Mouse (Mus musculus) mouse embryonic stem cell (cell line): Measurements from ENCODE around the gene Qars.

Experiments
- in situ Hi-C, 2 experiments: fragments of 300-500 bp; cut with MboI; formaldehyde crosslinking; loops; 1 replicate in 1 of 2; 3 replicates in 1 of 2; pipeline ENCODE4 v1.14.3; 2019 to 2020; ENCODE audit warnings: low sequenced_read_pairs in 2 of 2, low pct_unique_long_range_greater_than_20kb in 1 of 2, mixed read lengths in 1 of 2; ENCODE audit not compliant: unreplicated experiment in 1 of 2

The Qars gene

DNA sequence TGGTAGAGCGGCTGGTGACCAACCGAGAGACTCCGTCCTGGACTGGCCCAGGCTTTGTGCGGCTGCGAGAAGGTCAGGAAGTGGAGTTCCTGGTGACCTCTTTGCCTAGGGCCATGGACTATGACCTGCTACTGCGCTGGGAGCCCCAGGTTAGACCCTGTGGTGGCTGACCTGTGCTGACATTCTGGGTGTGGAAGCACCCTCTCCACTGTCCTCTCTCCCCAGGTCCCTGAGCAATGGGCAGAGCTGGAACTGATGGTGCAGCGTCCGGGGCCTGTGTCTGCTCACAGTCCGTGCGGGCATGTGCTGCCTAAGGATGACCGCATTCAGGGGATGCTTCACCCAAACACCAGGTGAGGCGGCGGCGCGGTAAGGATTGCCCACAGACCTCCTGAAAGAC lies 23.5 kb upstream of the Qars start:
- in situ Hi-C loops: no loop called here

GRCm38 (mm10) chr9:108485301-108485875 lies 22.1 kb upstream of the Qars start:
- in situ Hi-C loops: no loop called here

GRCm38 (mm10) chr9:108486973-108487530 lies 20.5 kb upstream of the Qars start:
- in situ Hi-C loops: no loop called here

DNA sequence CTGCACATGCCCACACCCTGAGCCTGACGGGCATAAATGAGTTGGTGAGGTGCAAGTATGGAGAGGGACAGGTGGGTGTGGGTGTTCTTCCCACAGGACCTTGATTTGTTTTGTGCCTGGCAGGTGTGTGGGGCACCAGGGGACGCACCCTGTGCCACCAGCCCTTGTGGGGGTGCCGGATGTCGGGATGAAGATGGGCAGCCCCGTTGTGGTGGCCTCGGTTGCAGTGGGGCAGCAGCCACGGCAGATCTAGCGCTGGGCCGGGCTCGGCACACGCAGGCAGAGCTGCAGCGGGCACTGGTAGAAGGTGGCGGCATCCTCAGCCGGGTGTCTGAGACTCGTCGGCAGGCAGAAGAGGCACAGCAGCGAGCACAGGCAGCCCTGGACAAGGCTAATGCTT lies 19.1 kb upstream of the Qars start:
- in situ Hi-C loops: no loop called here

DNA sequence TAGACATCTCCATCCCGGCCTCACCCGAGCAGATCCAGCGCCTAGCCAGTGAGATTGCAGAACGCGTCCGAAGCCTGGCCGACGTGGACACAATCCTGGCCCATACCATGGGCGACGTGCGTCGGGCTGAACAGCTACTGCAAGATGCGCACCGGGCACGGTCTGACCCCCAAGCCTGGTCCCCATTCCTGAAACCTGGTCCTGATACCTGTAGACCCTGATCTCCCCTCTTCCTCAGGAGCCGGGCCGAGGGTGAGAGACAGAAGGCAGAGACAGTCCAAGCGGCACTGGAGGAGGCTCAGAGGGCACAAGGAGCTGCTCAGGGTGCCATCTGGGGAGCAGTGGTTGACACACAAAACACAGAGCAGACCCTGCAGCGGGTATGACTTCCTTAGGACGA lies 18.3 kb upstream of the Qars start:
- in situ Hi-C loops: no loop called here

DNA sequence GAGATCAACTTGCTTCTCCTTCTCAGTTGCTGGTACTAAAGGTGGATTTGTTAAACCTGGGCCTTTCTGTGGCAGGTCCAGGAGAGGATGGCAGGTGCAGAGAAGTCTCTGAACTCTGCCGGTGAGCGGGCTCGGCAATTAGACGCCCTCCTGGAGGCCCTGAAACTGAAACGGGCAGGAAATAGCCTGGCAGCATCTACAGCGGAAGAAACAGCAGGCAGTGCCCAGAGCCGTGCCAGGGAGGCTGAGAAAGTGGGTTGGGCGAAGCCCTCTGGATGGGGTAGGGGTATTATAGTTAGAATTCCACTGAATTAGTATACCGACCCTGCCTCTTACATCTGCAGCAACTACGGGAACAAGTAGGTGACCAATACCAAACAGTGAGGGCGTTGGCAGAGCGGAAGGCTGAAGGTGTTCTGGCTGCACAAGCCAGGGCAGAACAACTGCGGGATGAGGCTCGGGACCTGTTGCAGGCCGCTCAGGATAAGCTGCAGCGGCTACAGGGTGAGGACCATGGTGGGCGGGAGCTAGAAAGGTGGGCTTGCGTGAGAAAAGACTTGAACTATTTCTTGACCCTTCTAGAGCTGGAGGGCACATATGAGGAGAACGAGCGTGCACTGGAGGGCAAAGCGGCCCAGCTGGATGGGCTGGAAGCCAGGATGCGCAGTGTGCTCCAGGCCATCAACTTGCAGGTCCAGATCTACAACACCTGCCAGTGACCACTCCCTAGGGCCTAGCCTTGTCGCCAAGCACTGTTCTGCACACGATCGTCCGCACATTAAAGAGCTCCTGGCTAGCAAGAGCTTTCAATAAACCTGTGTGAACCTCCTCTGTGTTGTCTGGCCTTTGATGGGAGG lies 17.6 kb upstream of the Qars start:
- in situ Hi-C loops: no loop called here

DNA sequence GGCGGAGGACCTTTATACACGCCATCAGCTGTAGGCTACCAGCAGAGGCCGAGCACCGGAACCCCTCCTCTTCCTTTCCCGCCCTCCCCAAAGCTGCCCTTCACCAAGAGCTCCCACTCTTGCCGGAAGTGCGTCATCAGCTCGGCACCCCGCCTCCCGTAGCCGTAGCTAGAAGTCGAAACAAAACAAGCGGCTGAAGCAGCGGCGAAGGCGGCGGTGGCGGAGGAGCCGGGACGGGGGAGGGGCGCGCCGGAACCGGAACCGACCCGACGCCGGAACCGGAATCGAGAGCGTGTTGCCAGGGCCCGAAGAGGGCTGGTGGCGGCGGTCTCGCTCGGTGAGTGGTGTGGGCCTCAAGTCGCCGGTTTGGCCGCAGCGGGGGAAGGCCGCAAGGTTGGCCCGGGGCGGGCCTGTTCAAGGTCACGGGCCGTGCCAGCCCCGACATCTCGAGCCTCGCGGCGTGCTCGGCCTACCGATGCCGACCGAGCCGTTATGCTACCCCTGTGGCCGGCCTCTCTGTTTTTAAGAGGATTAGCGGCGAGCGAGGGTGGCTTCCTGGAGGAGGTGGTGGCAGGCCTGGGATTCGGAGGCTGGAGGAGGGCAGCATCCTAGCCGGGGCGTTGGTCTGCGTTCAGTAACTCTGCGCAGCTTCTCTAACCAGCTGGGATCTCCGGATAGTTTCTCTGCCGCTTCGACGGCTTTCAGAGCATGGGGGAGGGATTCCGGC lies 16.8 kb upstream of the Qars start, which contains the start of gene Usp19:
Gene Usp19 (plus strand): TSS at position 44 of the 727 bp plus-strand sequence.
- in situ Hi-C loops: no loop called here

GRCm38 (mm10) chr9:108491286-108491580 lies 16.3 kb upstream of the Qars start:
- in situ Hi-C loops: no loop called here

GRCm38 (mm10) chr9:108492043-108492750 lies 15.3 kb upstream of the Qars start:
- in situ Hi-C loops: no loop called here

DNA sequence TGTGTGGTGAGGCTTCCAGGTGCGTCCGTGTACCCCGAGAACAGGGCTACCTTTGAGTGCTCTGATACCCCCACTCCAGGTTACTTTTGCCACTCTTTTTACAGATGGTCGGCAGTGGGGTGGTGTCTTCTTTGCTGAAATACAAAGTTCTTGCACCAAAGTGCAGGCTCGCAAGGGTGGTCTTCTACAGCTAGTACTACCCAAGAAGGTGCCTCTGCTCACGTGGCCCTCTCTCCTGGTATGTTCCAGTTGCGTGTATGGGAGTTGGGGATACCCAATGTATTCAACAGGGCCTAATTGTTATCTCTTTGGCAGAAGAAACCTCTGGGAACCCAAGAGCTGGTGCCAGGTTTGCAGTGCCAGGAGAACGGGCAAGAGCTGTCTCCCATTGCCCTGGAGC lies 14.3 kb upstream of the Qars start:
- in situ Hi-C loops: no loop called here

- in situ Hi-C loops: no loop called here
Observed at GRCm38 (mm10) chr9:108494146-108494825, 13.2 kb upstream of the Qars start.

DNA sequence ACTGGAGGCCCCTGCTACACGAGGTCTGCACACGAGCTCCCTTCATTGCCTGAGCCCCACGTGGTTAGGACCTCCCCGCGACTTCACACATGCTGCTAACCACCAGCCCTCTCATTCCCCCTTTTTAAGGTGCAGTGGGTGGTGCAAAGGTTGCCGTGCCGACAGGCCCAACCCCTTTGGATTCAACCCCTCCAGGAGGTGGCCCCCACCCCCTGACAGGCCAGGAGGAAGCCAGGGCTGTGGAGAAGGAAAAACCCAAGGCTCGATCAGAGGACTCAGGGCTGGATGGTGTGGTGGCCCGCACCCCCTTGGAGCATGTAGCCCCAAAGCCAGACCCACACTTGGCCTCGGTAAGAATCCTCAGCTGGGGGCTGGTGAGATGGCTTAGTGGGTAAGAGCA lies 12.6 kb upstream of the Qars start:
- in situ Hi-C loops: no loop called here

- in situ Hi-C loops: no loop called here
Observed at GRCm38 (mm10) chr9:108499231-108499630, 8.3 kb upstream of the Qars start.

- in situ Hi-C loops: no loop called here
Observed at GRCm38 (mm10) chr9:108499943-108500342, 7.6 kb upstream of the Qars start.

DNA sequence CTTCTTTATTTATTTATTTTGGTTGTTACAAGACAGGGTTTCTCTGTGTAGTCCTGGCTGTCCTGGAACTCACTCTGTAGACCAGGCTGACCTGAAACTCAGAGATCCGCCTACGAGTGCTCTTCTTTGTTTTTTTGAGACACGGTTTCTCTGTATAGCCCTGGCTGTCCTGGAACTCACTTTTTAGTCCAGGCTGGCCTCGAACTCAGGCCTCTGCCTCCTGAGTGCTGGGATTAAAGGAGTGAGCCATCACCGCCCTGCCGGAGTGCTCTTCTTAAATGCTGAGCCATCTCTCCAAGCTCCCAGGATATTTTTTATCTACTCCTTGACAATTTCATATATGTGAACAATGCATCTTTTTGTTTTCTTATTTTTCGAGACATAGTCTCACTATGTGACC lies 605 bp upstream of the Qars start:
- in situ Hi-C loops: no loop called here

- in situ Hi-C loops: no loop called here
Observed at GRCm38 (mm10) chr9:108508776-108509175, 1.3 kb downstream of the Qars start.

- in situ Hi-C loops: no loop called here
Observed at GRCm38 (mm10) chr9:108516380-108517251, 9.1 kb downstream of the Qars start, which contains the start of gene Qrich1. Qrich1 (plus strand) TSS chr9:108516806.
